Mouse (Mus musculus): Measurements from ENCODE around the gene Dhx34. TPM values are rescaled to one million over a fixed set of nuclear protein-coding genes. Genes with fewer than 3 reads are reported as not detected.

Gene Dhx34
- total and polyA plus RNA-seq, 3 experiments = 5.8 to 13.6 TPM; not detected in 1

DNA sequence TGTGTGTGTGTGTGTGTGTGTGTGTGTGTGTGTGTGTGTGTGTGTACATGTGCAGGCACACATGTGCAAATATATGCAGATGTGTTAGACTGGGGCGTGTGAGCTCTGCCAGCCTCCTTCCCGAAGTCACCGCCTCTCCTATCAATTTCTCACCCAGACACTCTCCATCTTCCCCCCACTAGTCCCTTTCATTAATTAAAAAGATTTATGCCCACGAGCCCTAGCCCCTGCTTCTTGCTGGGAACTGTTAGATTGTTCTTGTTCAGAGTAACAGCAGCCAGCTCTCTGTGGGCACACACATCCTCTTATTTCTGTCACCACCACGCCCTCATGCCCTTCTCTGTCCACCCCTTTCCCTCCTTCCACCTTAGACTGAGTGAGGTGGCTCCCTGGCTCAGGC lies 48.7 kb downstream of the Dhx34 start:
- H3K4me1 ChIP-seq (ENCODE audit: control insufficient read depth in 1 of 2, insufficient read depth in 2 of 2, low read length in 2 of 2) = no peaks in the 10 kb centered on the region
- H3K36me3 ChIP-seq (ENCODE audit: control insufficient read depth in 1 of 2, insufficient read depth in 2 of 2, low read length in 2 of 2) = 0 out of 4 replicates have a peak, but pooled peaks cover 0 to 2% of the 10 kb centered on the region in 2 experiments
- no peaks in the 10 kb centered on the region for H3K9me3 ChIP-seq (replicated peaks; ENCODE audit: insufficient read depth, low read length)
- peaks cover 5 to 7% of the 10 kb centered on the region in 2 experiments for H3K27me3 ChIP-seq (ENCODE audit: control insufficient read depth in 1 of 2, insufficient read depth in 2 of 2, low read length in 2 of 2)
- no peak overlapping the region for H3K9ac ChIP-seq (ENCODE audit: control insufficient read depth, low read depth, low read length, poor library complexity, severe bottlenecking)
- no peak for TF ChIP-seq TBP (IDR thresholded peaks at IDR 0.05; ENCODE audit: low read depth, low read length)
- no peak for TF ChIP-seq GATA1 (IDR thresholded peaks at IDR 0.05; ENCODE audit: low read depth, low read length)
- no peak for TF ChIP-seq EP300 (IDR thresholded peaks at IDR 0.05; ENCODE audit: low read depth in 1 of 2, low read length in 2 of 2)
- TF ChIP-seq MAFK (IDR thresholded peaks at IDR 0.05; ENCODE audit: borderline replicate concordance, low read depth, low read length) = no peak
- TF ChIP-seq E2F4 (IDR thresholded peaks at IDR 0.05; ENCODE audit: borderline replicate concordance, low read depth, low read length) = no peak
- no peaks in the 10 kb centered on the region for H3K79me2 ChIP-seq (ENCODE audit: control insufficient read depth, insufficient read depth, low read length, poor library complexity)
- H3K4me3 ChIP-seq (ENCODE audit: control insufficient read depth in 1 of 2, insufficient read depth in 1 of 2, low read depth in 2 of 2, low read length in 2 of 2) = no peak overlapping the region
- DNase-seq (ENCODE audit: low read depth, low spot score) = no peak
- H3K27ac ChIP-seq (ENCODE audit: control insufficient read depth, low read depth, low read length) = no peak overlapping the region

DNA sequence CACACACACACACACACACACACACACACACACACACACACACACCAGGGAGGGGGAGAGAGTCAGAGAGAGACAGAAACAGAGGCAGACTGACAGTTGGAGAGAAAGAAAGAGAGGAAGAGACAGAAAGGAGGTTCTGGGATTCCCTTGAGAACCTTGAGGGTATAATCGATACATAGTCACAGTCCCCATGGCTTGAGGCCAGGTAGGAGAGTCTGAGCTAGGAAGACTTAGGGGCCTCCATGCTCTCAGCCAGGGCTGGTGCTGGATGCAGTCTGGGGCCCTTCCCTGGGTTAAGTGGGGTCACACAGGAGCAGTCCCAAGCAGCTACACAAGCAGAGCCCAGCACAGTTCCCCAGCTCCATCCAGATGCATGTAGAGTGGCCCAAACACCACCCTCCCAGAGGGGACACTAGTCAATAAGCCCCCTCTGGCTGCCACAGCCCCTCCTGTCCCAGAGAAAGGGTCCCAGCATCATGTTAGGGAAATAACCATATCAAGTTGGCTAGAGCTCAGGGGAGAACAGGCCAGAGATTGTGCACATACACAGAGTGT lies 49.2 kb downstream of the Dhx34 start:
- no peaks in the 10 kb centered on the region for H3K4me1 ChIP-seq (ENCODE audit: control insufficient read depth in 1 of 2, insufficient read depth in 2 of 2, low read length in 2 of 2)
- peaks cover 5 to 7% of the 10 kb centered on the region in 2 experiments for H3K27me3 ChIP-seq (ENCODE audit: control insufficient read depth in 1 of 2, insufficient read depth in 2 of 2, low read length in 2 of 2)
- TF ChIP-seq MAZ (IDR thresholded peaks at IDR 0.05; ENCODE audit: low read depth, low read length) (no peak), NRF1 (IDR thresholded peaks at IDR 0.05; ENCODE audit: insufficient read depth, low read depth, low read length, poor library complexity, severe bottlenecking) (no peak), RAD21 (IDR thresholded peaks at IDR 0.05; ENCODE audit: low read depth, low read length) (no peak), NELFE (IDR thresholded peaks at IDR 0.05; ENCODE audit: low read depth, low read length) (no peak), GABPA (IDR thresholded peaks at IDR 0.05; ENCODE audit: low read depth, low read length) (no peak), ZKSCAN1 (IDR thresholded peaks at IDR 0.05; ENCODE audit: low read depth, low read length) (no peak), ZNF384 (IDR thresholded peaks at IDR 0.05; ENCODE audit: low read depth, low read length) (no peak), POLR2AphosphoS2 (IDR thresholded peaks at IDR 0.05; ENCODE audit: low read length) (no peak), TBP (IDR thresholded peaks at IDR 0.05; ENCODE audit: low read depth, low read length) (no peak), ZC3H11A (IDR thresholded peaks at IDR 0.05; ENCODE audit: low read depth, low read length) (no peak), SMC3 (IDR thresholded peaks at IDR 0.05; ENCODE audit: low read depth, low read length) (no peak), RCOR1 (IDR thresholded peaks at IDR 0.05; ENCODE audit: low read depth, low read length) (no peak), MYB (IDR thresholded peaks at IDR 0.05; ENCODE audit: low read depth, low read length) (no peak), MEF2A (IDR thresholded peaks at IDR 0.05; ENCODE audit: extremely low read depth, insufficient replicate concordance, low read depth, low read length, poor library complexity, severe bottlenecking) (no peak), MAX (IDR thresholded peaks at IDR 0.05; ENCODE audit: low read length) (no peak), POLR2AphosphoS5 (IDR thresholded peaks at IDR 0.05; ENCODE audit: borderline replicate concordance, low read depth, low read length) (no peak), USF1 (IDR thresholded peaks at IDR 0.05; ENCODE audit: low read depth, low read length) (no peak), HCFC1 (IDR thresholded peaks at IDR 0.05; ENCODE audit: low read depth, low read length) (no peak)

More for the DNA sequence above, 49.2 kb downstream of the Dhx34 start:
- H3K36me3 ChIP-seq (ENCODE audit: control insufficient read depth in 1 of 2, insufficient read depth in 2 of 2, low read length in 2 of 2) = 0 out of 4 replicates have a peak, but pooled peaks cover 0 to 2% of the 10 kb centered on the region in 2 experiments
- no peak overlapping the region for H3K27ac ChIP-seq (ENCODE audit: control insufficient read depth, low read depth, low read length)
- H3K9me3 ChIP-seq (replicated peaks; ENCODE audit: insufficient read depth, low read length) = no peaks in the 10 kb centered on the region
- no peaks in the 10 kb centered on the region for H3K79me2 ChIP-seq (ENCODE audit: control insufficient read depth, insufficient read depth, low read length, poor library complexity)
- no peak overlapping the region for H3K4me3 ChIP-seq (ENCODE audit: control insufficient read depth in 1 of 2, insufficient read depth in 1 of 2, low read depth in 2 of 2, low read length in 2 of 2)
- no peak overlapping the region for H3K9ac ChIP-seq (ENCODE audit: control insufficient read depth, low read depth, low read length, poor library complexity, severe bottlenecking)
- no peak for DNase-seq (ENCODE audit: low read depth, low spot score)

Data from MEL (cell line).